Mouse (Mus musculus) forebrain, embryonic 14.5 days (tissue): Measurements from ENCODE around the gene Mmaa. TPM values are rescaled to one million over a fixed set of nuclear protein-coding genes. Genes with fewer than 3 reads are reported as not detected.

Source experiments
- ATAC-seq: fragments of 200-750 bp; cut with Nextera tagmentation; 2 replicates; pipeline ENCODE4 v1.8.0; 2017; ENCODE audit warnings: mild to moderate bottlenecking, moderate library complexity
- DNase-seq: peaks from one replicate; pipeline ENCODE4 v3.0.0-alpha.2; 2015; ENCODE audit warnings: low spot score
- H3K27ac ChIP-seq: fragments of 300-500 bp; sonication (generic); 2 replicates; pipeline ENCODE4 v1.5.1; 2014; ENCODE audit warnings: low read depth, mild to moderate bottlenecking, control low read depth, low read length, moderate library complexity
- H3K27me3 ChIP-seq: fragments of 300-500 bp; sonication (generic); replicated peaks from 2 replicates; pipeline ENCODE4 v1.6.1; 2014; ENCODE audit warnings: low read length, control low read depth, mixed read lengths; ENCODE audit not compliant: control insufficient read depth, insufficient read depth
- H3K36me3 ChIP-seq: fragments of 300-500 bp; sonication (generic); 2 replicates; pipeline ENCODE4 v1.6.1; 2014; ENCODE audit warnings: low read length, control low read depth; ENCODE audit not compliant: control insufficient read depth, insufficient read depth
- H3K4me1 ChIP-seq: fragments of 300-500 bp; sonication (generic); 2 replicates; pipeline ENCODE4 v1.6.1; 2014; ENCODE audit warnings: antibody characterized with exemption, low read length, control low read depth; ENCODE audit not compliant: control insufficient read depth, insufficient read depth
- H3K4me2 ChIP-seq: fragments of 300-500 bp; sonication (generic); 2 replicates; pipeline ENCODE4 v1.6.1; 2014; ENCODE audit warnings: mild to moderate bottlenecking, control low read depth, low read length
- H3K4me3 ChIP-seq: fragments of 300-500 bp; sonication (generic); 2 replicates; pipeline ENCODE4 v1.5.1; 2014; ENCODE audit warnings: low read depth, low read length, control low read depth
- H3K9ac ChIP-seq: fragments of 300-500 bp; sonication (generic); 2 replicates; pipeline ENCODE4 v1.6.1; 2014; ENCODE audit warnings: mild to moderate bottlenecking, low read length, control low read depth, moderate library complexity
- H3K9me3 ChIP-seq: fragments of 300-500 bp; sonication (generic); replicated peaks from 2 replicates; pipeline ENCODE4 v1.6.1; 2016; ENCODE audit warnings: low read length, control low read depth, mixed read lengths; ENCODE audit not compliant: control insufficient read depth
- WGBS: fragments of 180-500 bp; shearing (Covaris S2); extraction: QIAGEN DNeasy Blood & Tissue Kit; methylation state at CpG from one replicate; pipeline ENCODE4 v1.1.7; 2014; 5-methylcytosine and 5-hydroxymethylcytosine counted together
- polyA plus RNA-seq: library from polyadenylated mRNA; unstranded; fragments of >200 nt; fragmentation: Nextera tagmentation; extraction: Ambion mirVana; gene quantifications from 2 replicates; pipeline ENCODE4 v1.2.1, GENCODE M21; 2014

Gene Mmaa
- polyA plus RNA-seq, 1 experiment from 2014 or later, result 20.2 TPM

DNA sequence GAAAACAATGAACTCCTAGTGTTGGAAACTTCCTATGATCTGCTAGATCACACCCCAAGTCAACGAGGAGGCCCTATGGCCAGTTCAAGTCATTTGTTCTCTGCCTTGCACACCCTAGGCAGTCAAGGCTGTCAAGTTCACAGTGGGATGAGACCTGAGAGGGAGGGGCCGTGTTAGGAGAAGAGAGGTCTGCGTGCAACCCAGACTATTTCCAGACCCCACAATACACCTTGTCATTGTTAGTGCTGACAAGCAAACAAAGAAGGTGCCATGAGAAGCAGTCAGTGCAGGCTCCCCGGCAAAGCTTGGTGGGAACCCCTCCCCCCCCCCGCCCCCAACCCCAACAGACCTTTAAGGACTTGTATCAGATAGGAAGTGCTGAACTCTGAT is 72.0 kb downstream of the Mmaa start:
- WGBS, result 68% methylated on average over 5 of the region's 5 CpGs
- no peaks in the 10 kb centered on the region for H3K4me1 ChIP-seq
- H3K27me3 ChIP-seq, result no peaks in the 10 kb centered on the region
- no peak overlapping the region for H3K4me2 ChIP-seq
- ATAC-seq (no peak), DNase-seq (no peak)
- no peak overlapping the region for H3K27ac ChIP-seq
- peaks cover 3% of the 10 kb centered on the region; the same call in 1 of the 2 replicates for H3K9me3 ChIP-seq
- no peak overlapping the region for H3K9ac ChIP-seq
- H3K4me3 ChIP-seq, result no peak overlapping the region
- H3K36me3 ChIP-seq, result no peaks in the 10 kb centered on the region

GRCm38 (mm10) chr8:79222106-79222751 is 72.5 kb downstream of the Mmaa start:
- no peaks in the 10 kb centered on the region for H3K4me1 ChIP-seq
- WGBS, result 79% methylated on average over 5 of the region's 5 CpGs
- no peak for DNase-seq
- ATAC-seq, result no peak
- no peak overlapping the region for H3K4me2 ChIP-seq
- no peak overlapping the region for H3K9ac ChIP-seq
- H3K36me3 ChIP-seq, result no peaks in the 10 kb centered on the region
- no peak overlapping the region for H3K4me3 ChIP-seq
- H3K9me3 ChIP-seq, result peaks cover 3% of the 10 kb centered on the region; the same call in 1 of the 2 replicates
- H3K27me3 ChIP-seq, result no peaks in the 10 kb centered on the region
- no peak overlapping the region for H3K27ac ChIP-seq

Other genes starting within 250 kb of the Mmaa start
- gene 1700011L22Rik, start 46.4 kb downstream of the Mmaa start, polyA plus RNA-seq, result not detected in 2 replicates
- 64.2 and 66.5 TPM in 2 replicates for gene Smad1, start 104.6 kb upstream of the Mmaa start, polyA plus RNA-seq